Mouse (Mus musculus) limb, embryonic 12.5 days (tissue): Measurements from ENCODE around the gene Gpr182. TPM values are rescaled to one million over a fixed set of nuclear protein-coding genes. Genes with fewer than 3 reads are reported as not detected.
"Not testable (repeated sequence)": the region's sequence is repeated elsewhere in the genome, so short reads cannot be mapped to it uniquely, and the experiment has no call there.

Experiments used
- ATAC-seq: fragments of 200-750 bp; cut with Nextera tagmentation; 2 replicates; pipeline ENCODE4 v1.8.0; 2017; ENCODE audit warnings: low read depth, moderate TSS enrichment; ENCODE audit not compliant: insufficient number of reproducible peaks, insufficient read depth, low FRiP score, low TSS enrichment
- H3K27ac ChIP-seq: fragments of 300-500 bp; sonication (generic); 2 replicates; pipeline ENCODE4 v1.5.1; 2016; ENCODE audit warnings: mild to moderate bottlenecking, moderate library complexity
- H3K27me3 ChIP-seq: fragments of 300-500 bp; sonication (generic); 2 replicates; pipeline ENCODE4 v1.6.1; 2016; ENCODE audit warnings: mild to moderate bottlenecking, moderate library complexity
- H3K36me3 ChIP-seq: fragments of 300-500 bp; sonication (generic); 2 replicates; pipeline ENCODE4 v1.6.1; 2016; ENCODE audit warnings: mild to moderate bottlenecking, moderate library complexity
- H3K4me1 ChIP-seq: fragments of 300-500 bp; sonication (generic); replicated peaks from 2 replicates; pipeline ENCODE4 v1.6.1; 2016
- H3K4me2 ChIP-seq: fragments of 300-500 bp; sonication (generic); 2 replicates; pipeline ENCODE4 v1.6.1; 2016; ENCODE audit warnings: mild to moderate bottlenecking, moderate library complexity
- H3K4me3 ChIP-seq: fragments of 300-500 bp; sonication (generic); replicated peaks from 2 replicates; pipeline ENCODE4 v1.5.1; 2016; ENCODE audit warnings: mild to moderate bottlenecking
- H3K9ac ChIP-seq: fragments of 300-500 bp; sonication (generic); replicated peaks from 2 replicates; pipeline ENCODE4 v1.6.1; 2016; ENCODE audit warnings: mild to moderate bottlenecking, moderate library complexity
- H3K9me3 ChIP-seq: fragments of 300-500 bp; sonication (generic); 2 replicates; pipeline ENCODE4 v1.6.1; 2016; ENCODE audit warnings: mild to moderate bottlenecking, moderate library complexity
- WGBS: fragments of 180-500 bp; shearing (Covaris S2); methylation state at CpG from one replicate; pipeline ENCODE4 v1.1.7; 2016; 5-methylcytosine and 5-hydroxymethylcytosine counted together
- polyA plus RNA-seq: library from polyadenylated mRNA; unstranded; fragments of >200 nt; fragmentation: Nextera tagmentation; extraction: Ambion mirVana; gene quantifications from 2 replicates; pipeline ENCODE4 v1.2.1, GENCODE M21; 2016

The Gpr182 gene
- polyA plus RNA-seq = 0.49 and 0.59 TPM in 2 replicates

- 48% methylated on average over 8 of the region's 8 CpGs for WGBS
Observed at GRCm38 (mm10) chr10:127751548-127751947, at the start of gene Gpr182. TSS of gene Gpr182 (minus strand) at chr10:127751732.

GRCm38 (mm10) chr10:127800891-127801290 is 49.4 kb upstream of the Gpr182 start, which contains the start of gene Rdh16:
TSS of gene Rdh16 (plus strand) at chr10:127801152.
- Histone ChIP-seq H3K4me3 (no peak within 1 kb of the TSS), H3K36me3 (no peaks in the 10 kb centered on the region), H3K27ac (no peak within 1 kb of the TSS), H3K4me2 (no peak within 1 kb of the TSS), H3K9me3 (peaks cover 4% of the 10 kb centered on the region; the same call in 1 of the 2 replicates), H3K9ac (no peak within 1 kb of the TSS), H3K4me1 (no peaks in the 10 kb centered on the region), H3K27me3 (no peaks in the 10 kb centered on the region)
- ATAC-seq = no peak
- 87% methylated on average over 6 of the region's 6 CpGs for WGBS

More at GRCm38 (mm10) chr10:127751548-127751947, at the start of gene Gpr182:
- Histone ChIP-seq H3K4me2 (peak within 1 kb of the TSS; percentile 46; the same call in 1 of the 2 replicates), H3K4me1 (peaks cover 10% of the 10 kb centered on the region), H3K27ac (no peak within 1 kb of the TSS), H3K4me3 (no peak within 1 kb of the TSS), H3K9me3 (no peaks in the 10 kb centered on the region), H3K27me3 (peaks cover 3% of the 10 kb centered on the region; the same call in 1 of the 2 replicates), H3K36me3 (peaks cover 25% of the 10 kb centered on the region), H3K9ac (no peak within 1 kb of the TSS)
- no peak for ATAC-seq

GRCm38 (mm10) chr10:127799295-127799694 is 47.8 kb upstream of the Gpr182 start:
- WGBS = 77% methylated on average over 1 of the region's 1 CpGs
- H3K9me3 ChIP-seq = peaks cover 4% of the 10 kb centered on the region; the same call in 1 of the 2 replicates
- H3K36me3 ChIP-seq = no peaks in the 10 kb centered on the region
- H3K4me1 ChIP-seq = no peaks in the 10 kb centered on the region
- no peak overlapping the region for H3K9ac ChIP-seq
- no peak overlapping the region for H3K27ac ChIP-seq
- no peaks in the 10 kb centered on the region for H3K27me3 ChIP-seq
- no peak for ATAC-seq
- H3K4me2 ChIP-seq = no peak overlapping the region
- no peak overlapping the region for H3K4me3 ChIP-seq

GRCm38 (mm10) chr10:127785411-127785810 is 33.9 kb upstream of the Gpr182 start:
- H3K36me3 ChIP-seq, H3K4me3 ChIP-seq, H3K27me3 ChIP-seq, ATAC-seq, H3K27ac ChIP-seq, H3K9me3 ChIP-seq, H3K4me1 ChIP-seq, H3K9ac ChIP-seq, H3K4me2 ChIP-seq: not testable (repeated sequence)
- 89% methylated on average over 1 of the region's 1 CpGs for WGBS

GRCm38 (mm10) chr10:127782321-127782720 is 30.8 kb upstream of the Gpr182 start:
- not testable (repeated sequence) for H3K9ac ChIP-seq, H3K4me2 ChIP-seq, H3K27ac ChIP-seq, H3K27me3 ChIP-seq, ATAC-seq, H3K9me3 ChIP-seq, H3K4me1 ChIP-seq, H3K36me3 ChIP-seq, H3K4me3 ChIP-seq
- 94% methylated on average over 17 of the region's 17 CpGs for WGBS

GRCm38 (mm10) chr10:127776011-127776410 is 24.5 kb upstream of the Gpr182 start, which contains the start of gene Rdh9:
TSS of gene Rdh9 (plus strand) at chr10:127776386.
- no peaks in the 10 kb centered on the region for H3K9me3 ChIP-seq
- H3K4me2 ChIP-seq = no peak within 1 kb of the TSS
- no peak for ATAC-seq

GRCm38 (mm10) chr10:127766564-127766963 is 15.0 kb upstream of the Gpr182 start:
- Histone ChIP-seq H3K27me3 (no peaks in the 10 kb centered on the region), H3K4me3 (no peak overlapping the region), H3K4me2 (no peak overlapping the region), H3K4me1 (no peaks in the 10 kb centered on the region), H3K9ac (no peak overlapping the region), H3K27ac (no peak overlapping the region), H3K9me3 (no peaks in the 10 kb centered on the region), H3K36me3 (no peaks in the 10 kb centered on the region)
- WGBS = 84% methylated on average over 1 of the region's 1 CpGs
- ATAC-seq = no peak

More at GRCm38 (mm10) chr10:127776011-127776410, 24.5 kb upstream of the Gpr182 start, which contains the start of gene Rdh9:
- no peaks in the 10 kb centered on the region for H3K4me1 ChIP-seq
- 87% methylated on average over 2 of the region's 2 CpGs for whole genome bisulfite sequencing
- no peaks in the 10 kb centered on the region for H3K36me3 ChIP-seq
- no peak within 1 kb of the TSS for H3K4me3 ChIP-seq
- H3K27me3 ChIP-seq = no peaks in the 10 kb centered on the region; the same call in 1 of the 2 replicates
- no peak within 1 kb of the TSS for H3K9ac ChIP-seq
- H3K27ac ChIP-seq = no peak within 1 kb of the TSS

- Histone ChIP-seq H3K36me3 (no peaks in the 10 kb centered on the region), H3K9ac (no peak overlapping the region), H3K4me1 (no peaks in the 10 kb centered on the region), H3K9me3 (no peaks in the 10 kb centered on the region), H3K27ac (no peak overlapping the region), H3K4me3 (no peak overlapping the region), H3K27me3 (no peaks in the 10 kb centered on the region), H3K4me2 (no peak overlapping the region)
- WGBS = 64% methylated on average over 12 of the region's 12 CpGs
- no peak for ATAC-seq
Observed at GRCm38 (mm10) chr10:127763914-127764680, 12.6 kb upstream of the Gpr182 start.

GRCm38 (mm10) chr10:127762926-127763325 is 11.4 kb upstream of the Gpr182 start:
- H3K9me3 ChIP-seq, H3K36me3 ChIP-seq, H3K27me3 ChIP-seq, H3K9ac ChIP-seq, H3K4me1 ChIP-seq, H3K4me2 ChIP-seq, H3K4me3 ChIP-seq, ATAC-seq, H3K27ac ChIP-seq: not testable (repeated sequence)
- WGBS = 90% methylated on average over 10 of the region's 10 CpGs

GRCm38 (mm10) chr10:127759181-127760110 is 7.9 kb upstream of the Gpr182 start, which contains the start of the genes Rdh1 and Rdh16f1:
TSS of gene Rdh1 (plus strand) at chr10:127759721.
TSS of gene Rdh16f1 (plus strand) at chr10:127759787.
- no peak within 1 kb of the TSS for H3K27ac ChIP-seq
- H3K36me3 ChIP-seq = no peaks in the 10 kb centered on the region
- WGBS = 65% methylated on average over 9 of the region's 9 CpGs
- H3K9me3 ChIP-seq = no peaks in the 10 kb centered on the region
- H3K4me1 ChIP-seq = no peaks in the 10 kb centered on the region
- no peak for ATAC-seq
- H3K4me3 ChIP-seq = no peak within 1 kb of the TSS
- no peak within 1 kb of the TSS for H3K4me2 ChIP-seq
- no peaks in the 10 kb centered on the region for H3K27me3 ChIP-seq
- no peak within 1 kb of the TSS for H3K9ac ChIP-seq
